Mouse (Mus musculus): ENCODE measurements around the gene Plcb1. TPM values are rescaled to one million over a fixed set of nuclear protein-coding genes. Genes with fewer than 3 reads are reported as not detected.

Gene Plcb1
- polyA plus RNA-seq, 1 experiment from 2014 or later, result 51.8 TPM

GRCm38 (mm10) chr2:134787336-134788095 lies 1.6 kb downstream of the Plcb1 start:
- peak overlapping the region; percentile 90 for H3K4me3 ChIP-seq (ENCODE audit: low read length)
- no peak for ATAC-seq
- 39% methylated on average over 12 of the region's 12 CpGs for WGBS
- no peaks in the 10 kb centered on the region for H3K36me3 ChIP-seq (ENCODE audit: control insufficient read depth, insufficient read depth, low read length)
- H3K27ac ChIP-seq (ENCODE audit: low read depth, low read length), result no peak overlapping the region
- H3K4me2 ChIP-seq (ENCODE audit: low read length), result peak overlapping the region; percentile 96
- peaks cover 11% of the 10 kb centered on the region for H3K4me1 ChIP-seq (ENCODE audit: control insufficient read depth, insufficient read depth, low read depth, low read length)
- H3K9ac ChIP-seq (ENCODE audit: low read depth, low read length), result peak overlapping the region; percentile 89
- H3K9me3 ChIP-seq (ENCODE audit: control insufficient read depth, low read length), result no peaks in the 10 kb centered on the region
- H3K27me3 ChIP-seq (replicated peaks; ENCODE audit: control insufficient read depth, insufficient read depth, low read length), result no peaks in the 10 kb centered on the region

GRCm38 (mm10) chr2:134792926-134793325 lies 7.1 kb downstream of the Plcb1 start:
- Histone ChIP-seq H3K9me3 (ENCODE audit: control insufficient read depth, low read length) (no peaks in the 10 kb centered on the region), H3K27ac (ENCODE audit: low read depth, low read length) (no peak overlapping the region), H3K36me3 (ENCODE audit: control insufficient read depth, insufficient read depth, low read length) (no peaks in the 10 kb centered on the region), H3K9ac (ENCODE audit: low read depth, low read length) (no peak overlapping the region), H3K27me3 (replicated peaks; ENCODE audit: control insufficient read depth, insufficient read depth, low read length) (no peaks in the 10 kb centered on the region), H3K4me3 (ENCODE audit: low read length) (no peak overlapping the region), H3K4me2 (ENCODE audit: low read length) (no peak overlapping the region), H3K4me1 (ENCODE audit: control insufficient read depth, insufficient read depth, low read depth, low read length) (peaks cover 3% of the 10 kb centered on the region; the same call in 1 of the 2 replicates)
- 79% methylated on average over 7 of the region's 7 CpGs for WGBS
- ATAC-seq, result no peak

- WGBS, result 69% methylated on average over 1 of the region's 1 CpGs
- H3K27me3 ChIP-seq (replicated peaks; ENCODE audit: control insufficient read depth, insufficient read depth, low read length), result no peaks in the 10 kb centered on the region
- H3K9me3 ChIP-seq (ENCODE audit: control insufficient read depth, low read length), result no peaks in the 10 kb centered on the region
- no peak overlapping the region for H3K27ac ChIP-seq (ENCODE audit: low read depth, low read length)
- H3K9ac ChIP-seq (ENCODE audit: low read depth, low read length), result no peak overlapping the region
- no peaks in the 10 kb centered on the region for H3K36me3 ChIP-seq (ENCODE audit: control insufficient read depth, insufficient read depth, low read length)
- ATAC-seq, result no peak
- H3K4me3 ChIP-seq (ENCODE audit: low read length), result no peak overlapping the region
- H3K4me2 ChIP-seq (ENCODE audit: low read length), result no peak overlapping the region
- H3K4me1 ChIP-seq (ENCODE audit: control insufficient read depth, insufficient read depth, low read depth, low read length), result no peaks in the 10 kb centered on the region
These were observed 14.4 kb downstream of the Plcb1 start for GRCm38 (mm10) chr2:134800226-134800625.

GRCm38 (mm10) chr2:134816383-134816782 lies 30.5 kb downstream of the Plcb1 start:
- no peaks in the 10 kb centered on the region for H3K27me3 ChIP-seq (replicated peaks; ENCODE audit: control insufficient read depth, insufficient read depth, low read length)
- WGBS, result 67% methylated on average over 11 of the region's 11 CpGs
- peak; percentile 56 for ATAC-seq

GRCm38 (mm10) chr2:134817058-134817840 lies 31.4 kb downstream of the Plcb1 start:
- Histone ChIP-seq H3K4me2 (ENCODE audit: low read length) (no peak overlapping the region), H3K27me3 (replicated peaks; ENCODE audit: control insufficient read depth, insufficient read depth, low read length) (no peaks in the 10 kb centered on the region), H3K27ac (ENCODE audit: low read depth, low read length) (no peak overlapping the region), H3K9ac (ENCODE audit: low read depth, low read length) (no peak overlapping the region), H3K4me3 (ENCODE audit: low read length) (no peak overlapping the region), H3K36me3 (ENCODE audit: control insufficient read depth, insufficient read depth, low read length) (no peaks in the 10 kb centered on the region), H3K4me1 (ENCODE audit: control insufficient read depth, insufficient read depth, low read depth, low read length) (peaks cover 3% of the 10 kb centered on the region; the same call in 1 of the 2 replicates), H3K9me3 (ENCODE audit: control insufficient read depth, low read length) (no peaks in the 10 kb centered on the region)
- no peak for ATAC-seq
- 87% methylated on average over 7 of the region's 7 CpGs for WGBS

More at GRCm38 (mm10) chr2:134816383-134816782, 30.5 kb downstream of the Plcb1 start:
- Histone ChIP-seq H3K36me3 (ENCODE audit: control insufficient read depth, insufficient read depth, low read length) (no peaks in the 10 kb centered on the region), H3K4me2 (ENCODE audit: low read length) (peak overlapping the region; percentile 8; the same call in 1 of the 2 replicates), H3K9ac (ENCODE audit: low read depth, low read length) (no peak overlapping the region), H3K4me3 (ENCODE audit: low read length) (no peak overlapping the region), H3K9me3 (ENCODE audit: control insufficient read depth, low read length) (no peaks in the 10 kb centered on the region), H3K27ac (ENCODE audit: low read depth, low read length) (no peak overlapping the region), H3K4me1 (ENCODE audit: control insufficient read depth, insufficient read depth, low read depth, low read length) (peaks cover 3% of the 10 kb centered on the region; the same call in 1 of the 2 replicates)

- H3K4me2 ChIP-seq (ENCODE audit: low read length), result no peak overlapping the region
- ATAC-seq, result no peak
- 74% methylated on average over 6 of the region's 6 CpGs for WGBS
- no peaks in the 10 kb centered on the region for H3K27me3 ChIP-seq (replicated peaks; ENCODE audit: control insufficient read depth, insufficient read depth, low read length)
- H3K4me1 ChIP-seq (ENCODE audit: control insufficient read depth, insufficient read depth, low read depth, low read length), result peaks cover 12% of the 10 kb centered on the region
- H3K36me3 ChIP-seq (ENCODE audit: control insufficient read depth, insufficient read depth, low read length), result no peaks in the 10 kb centered on the region
- H3K9ac ChIP-seq (ENCODE audit: low read depth, low read length), result no peak overlapping the region
- H3K27ac ChIP-seq (ENCODE audit: low read depth, low read length), result no peak overlapping the region
- no peak overlapping the region for H3K4me3 ChIP-seq (ENCODE audit: low read length)
- H3K9me3 ChIP-seq (ENCODE audit: control insufficient read depth, low read length), result no peaks in the 10 kb centered on the region
These were observed 35.3 kb downstream of the Plcb1 start for GRCm38 (mm10) chr2:134821176-134821575.

GRCm38 (mm10) chr2:134825645-134826044 lies 39.8 kb downstream of the Plcb1 start:
- Histone ChIP-seq H3K4me3 (ENCODE audit: low read length) (no peak overlapping the region), H3K4me2 (ENCODE audit: low read length) (no peak overlapping the region; the same call in 1 of the 2 replicates), H3K9me3 (ENCODE audit: control insufficient read depth, low read length) (no peaks in the 10 kb centered on the region), H3K27me3 (replicated peaks; ENCODE audit: control insufficient read depth, insufficient read depth, low read length) (no peaks in the 10 kb centered on the region), H3K4me1 (ENCODE audit: control insufficient read depth, insufficient read depth, low read depth, low read length) (peaks cover 14% of the 10 kb centered on the region), H3K9ac (ENCODE audit: low read depth, low read length) (no peak overlapping the region), H3K27ac (ENCODE audit: low read depth, low read length) (peak overlapping the region; percentile 39; the same call in 1 of the 2 replicates), H3K36me3 (ENCODE audit: control insufficient read depth, insufficient read depth, low read length) (no peaks in the 10 kb centered on the region)
- peak; percentile 68 for ATAC-seq
- 33% methylated on average over 7 of the region's 7 CpGs for WGBS

- Histone ChIP-seq H3K9ac (ENCODE audit: low read depth, low read length) (no peak overlapping the region; the same call in 1 of the 2 replicates), H3K27me3 (replicated peaks; ENCODE audit: control insufficient read depth, insufficient read depth, low read length) (no peaks in the 10 kb centered on the region), H3K4me3 (ENCODE audit: low read length) (no peak overlapping the region), H3K36me3 (ENCODE audit: control insufficient read depth, insufficient read depth, low read length) (no peaks in the 10 kb centered on the region), H3K9me3 (ENCODE audit: control insufficient read depth, low read length) (no peaks in the 10 kb centered on the region), H3K4me1 (ENCODE audit: control insufficient read depth, insufficient read depth, low read depth, low read length) (peaks cover 14% of the 10 kb centered on the region), H3K4me2 (ENCODE audit: low read length) (peak overlapping the region; percentile 7; the same call in 1 of the 2 replicates), H3K27ac (ENCODE audit: low read depth, low read length) (peak overlapping the region; percentile 48)
- 0 out of 2 replicates have a peak, but pooled peaks have one; percentile 52 for ATAC-seq
- WGBS, result 26% methylated on average over 8 of the region's 8 CpGs
These were observed 40.5 kb downstream of the Plcb1 start for GRCm38 (mm10) chr2:134826111-134827005.

Data from hindbrain, embryonic 16.5 days (tissue).